Mouse (Mus musculus): ENCODE results near the gene Kcna5.

- TF ChIP-seq CTCF (IDR thresholded peaks at IDR 0.05; ENCODE audit: borderline replicate concordance, extremely low read depth, insufficient read depth, insufficient read length) (no peak), POLR2A (IDR thresholded peaks at IDR 0.05; ENCODE audit: borderline replicate concordance, extremely low read depth, insufficient read depth, insufficient read length, poor library complexity, severe bottlenecking) (no peak)
Observed at GRCm38 (mm10) chr6:126537512-126537911, 2.3 kb upstream of the Kcna5 start.
